Mouse (Mus musculus) cerebellum, adult 11 months (tissue): ENCODE measurements around the gene Zik1.

Experiments
- DNase-seq: peaks from one replicate; pipeline ENCODE4 v3.0.0; 2022

Zik1 gene

DNA sequence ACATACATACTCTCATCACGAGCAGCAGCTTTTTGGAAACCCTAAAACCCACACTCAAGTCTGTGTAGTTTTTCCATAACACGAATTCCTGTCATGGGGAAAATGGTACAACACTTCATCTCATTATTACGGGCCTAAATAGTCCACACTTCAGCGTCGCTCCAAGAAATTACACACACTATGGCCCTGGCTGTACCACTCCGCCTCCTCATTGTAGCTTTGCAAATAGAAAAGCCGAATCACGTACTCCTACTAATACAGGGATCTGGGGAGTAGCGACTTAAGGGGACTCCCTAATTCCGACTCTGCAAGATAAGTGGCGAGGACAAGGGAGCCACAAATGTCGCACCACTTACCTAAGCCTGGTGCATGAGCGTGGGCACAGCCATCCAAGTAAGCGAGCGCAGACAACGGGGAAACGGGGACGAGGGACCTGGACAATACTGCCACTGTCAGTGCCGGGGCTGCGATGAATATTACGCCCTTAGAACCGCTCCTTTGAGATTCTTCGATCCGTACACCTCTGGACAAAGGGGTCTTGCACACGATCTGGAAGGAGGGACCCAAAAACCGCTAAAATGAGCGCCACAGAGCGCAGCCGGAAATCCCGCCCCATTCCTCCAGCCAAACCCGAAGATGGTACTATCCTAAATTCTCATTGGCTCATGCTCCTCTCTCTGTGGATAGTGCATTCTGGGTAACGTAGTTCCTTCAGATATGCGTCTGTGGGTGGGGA, at the start of gene Zik1:
Gene Zik1 (minus strand): TSS at position 609 of the 736 bp plus-strand sequence.
- peak; percentile 62 for DNase-seq

DNA sequence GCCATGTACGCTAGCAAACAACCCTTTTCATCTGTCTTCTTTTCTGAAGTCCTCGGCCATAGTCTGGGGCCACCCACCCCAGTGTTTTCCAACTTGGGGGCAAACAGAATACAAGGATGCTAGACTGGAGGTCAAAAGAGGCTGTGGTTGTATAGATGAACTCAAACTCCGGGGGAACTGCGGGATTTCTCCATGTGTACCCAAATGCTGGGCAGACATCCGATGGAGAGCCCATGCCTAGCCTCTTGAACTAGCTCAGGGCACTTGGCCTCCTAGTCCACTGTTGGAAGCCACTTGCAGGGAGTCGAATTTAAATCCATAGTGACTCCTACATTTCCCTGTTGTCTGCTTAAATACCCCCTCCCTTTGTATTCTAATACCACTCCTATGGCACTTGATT, 384 bp upstream of the Zik1 start:
- no peak for DNase-seq

DNA sequence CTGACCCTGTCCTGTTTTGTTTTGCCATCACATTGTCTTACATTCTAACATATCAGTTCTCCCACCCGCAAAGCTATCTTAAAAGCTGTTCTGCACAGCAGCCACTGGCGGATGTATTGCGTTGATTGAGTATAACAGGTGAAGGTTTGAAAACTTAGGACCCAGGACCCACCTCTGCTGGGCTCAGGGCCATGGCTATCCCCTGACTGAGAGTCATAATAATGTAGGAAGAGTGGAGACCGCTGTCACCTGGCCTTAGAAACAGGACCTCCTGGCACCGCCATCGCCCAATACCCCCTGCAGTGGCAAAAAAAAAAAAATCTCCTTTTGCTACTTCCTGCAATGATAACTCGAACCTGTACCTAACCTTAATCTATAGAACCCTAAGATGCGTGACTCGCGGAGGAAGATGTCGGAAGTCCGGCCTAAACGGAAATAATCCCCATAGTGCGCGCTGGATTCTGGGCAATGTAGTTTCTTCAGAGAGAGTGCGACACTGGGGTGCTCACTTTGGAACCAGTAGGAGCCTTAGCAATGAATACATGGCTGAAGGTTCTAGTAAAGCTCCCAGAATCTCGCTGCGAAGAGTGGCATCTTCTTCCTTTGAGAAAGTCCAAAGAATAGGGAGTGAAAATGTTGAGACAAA, 14.5 kb downstream of the Zik1 start:
- DNase-seq: peak; percentile 39

DNA sequence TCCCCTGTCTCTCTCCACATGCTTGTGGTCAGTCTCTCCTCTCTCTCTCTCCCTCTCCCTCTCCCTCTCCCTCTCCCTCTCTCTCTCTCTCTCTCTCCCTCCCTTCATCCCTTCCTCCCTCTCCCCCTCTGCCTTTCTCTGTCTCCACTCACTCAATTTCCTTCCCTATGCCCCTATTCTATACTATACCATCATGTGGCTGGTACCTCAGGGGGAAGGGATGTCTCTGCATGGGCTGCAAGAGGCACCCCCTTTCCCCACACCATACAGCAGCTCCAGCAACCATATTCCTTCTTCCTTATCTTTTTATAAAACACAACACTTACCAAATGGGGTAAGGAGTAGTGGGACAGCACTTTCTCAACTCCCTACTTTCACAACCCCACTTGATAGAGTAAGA, 15.4 kb downstream of the Zik1 start:
- no peak for DNase-seq

DNA sequence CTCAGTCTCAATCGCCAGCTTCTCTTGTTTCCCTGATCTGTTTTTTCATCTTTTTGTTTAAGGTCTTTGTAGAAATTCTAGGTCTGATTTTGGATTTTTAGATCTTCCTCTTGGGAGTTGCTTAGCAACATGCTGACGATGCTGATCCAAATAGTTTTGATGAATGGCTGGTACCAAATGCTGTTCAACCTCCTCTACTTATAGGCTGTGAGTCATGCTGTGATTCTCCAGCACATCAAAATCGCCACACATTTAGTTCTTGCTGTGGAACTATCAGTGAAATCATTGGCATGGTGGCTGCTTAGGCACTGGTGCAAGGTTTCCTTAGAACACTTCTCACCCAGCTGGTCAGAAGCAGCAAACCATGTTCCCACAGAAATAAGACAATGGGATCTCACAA, 37.0 kb downstream of the Zik1 start:
- DNase-seq: no peak

GRCm38 (mm10) chr7:10443031-10443430, 52.2 kb downstream of the Zik1 start, which contains the start of gene Vmn1r67:
Vmn1r67 (plus strand) TSS chr7:10443331.
- no peak for DNase-seq
